Mouse (Mus musculus): ENCODE results near the gene March5. TPM values are rescaled to one million over a fixed set of nuclear protein-coding genes. Genes with fewer than 3 reads are reported as not detected.

Gene March5
- 104 and 111 TPM in 2 replicates for polyA plus RNA-seq (2015; fragmentation: Nextera tagmentation; extraction: Ambion mirVana)

- Histone ChIP-seq H3K9ac (peak within 1 kb of the TSS; percentile 99), H3K27ac (peak within 1 kb of the TSS; percentile 87), H3K4me3 (peak within 1 kb of the TSS; percentile 100), H3K9me3 (no peaks in the 10 kb centered on the region), H3K27me3 (no peaks in the 10 kb centered on the region), H3K4me1 (peaks cover 18% of the 10 kb centered on the region), H3K4me2 (peak within 1 kb of the TSS; percentile 89), H3K36me3 (peaks cover 25% of the 10 kb centered on the region)
- WGBS: under 1% methylated on average over 66 of the region's 94 CpGs
- ATAC-seq (ENCODE audit: insufficient number of reproducible peaks, insufficient read depth, low FRiP score, low TSS enrichment, low read depth): peak; percentile 99
Measured at GRCm38 (mm10) chr19:37207303-37208175, at the start of gene March5. Gene March5, plus strand, starts transcription at chr19:37207543.

GRCm38 (mm10) chr19:37172096-37172495, 35.2 kb upstream of the March5 start:
- Histone ChIP-seq H3K27ac (no peak overlapping the region), H3K27me3 (peaks cover 41% of the 10 kb centered on the region), H3K4me3 (no peak overlapping the region), H3K9ac (no peak overlapping the region), H3K4me2 (no peak overlapping the region), H3K4me1 (peaks cover 10% of the 10 kb centered on the region), H3K9me3 (no peaks in the 10 kb centered on the region), H3K36me3 (no peaks in the 10 kb centered on the region)
- no peak for ATAC-seq (ENCODE audit: insufficient number of reproducible peaks, insufficient read depth, low FRiP score, low TSS enrichment, low read depth)
- 68% methylated on average over 1 of the region's 1 CpGs for WGBS

DNA sequence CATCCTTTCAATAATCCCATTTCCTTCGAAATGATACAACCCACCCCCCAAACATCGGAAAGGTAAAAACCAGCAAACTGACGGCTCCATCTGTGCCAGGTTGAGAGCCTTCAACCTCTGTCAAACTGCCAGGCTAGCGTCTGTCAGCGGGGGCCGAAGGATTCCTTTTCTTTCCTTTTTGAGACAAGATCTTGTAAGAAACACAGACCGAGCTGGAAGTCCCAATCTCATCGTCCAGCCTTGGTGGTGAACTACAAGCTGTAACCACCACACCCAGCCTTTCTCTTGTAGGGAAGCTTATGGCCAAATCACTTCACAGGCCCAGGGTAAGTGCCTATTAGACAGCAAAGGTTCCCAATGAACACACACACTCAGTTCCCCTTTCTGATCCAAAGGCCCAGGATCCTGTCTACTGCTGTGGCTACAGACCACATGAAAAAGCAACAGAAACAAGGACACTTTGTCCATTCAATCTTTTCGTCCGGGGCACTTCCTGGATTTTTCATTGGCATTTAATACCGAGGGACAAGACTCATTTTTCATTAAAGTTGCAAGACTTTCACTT, 34.7 kb upstream of the March5 start:
- Histone ChIP-seq H3K9me3 (no peaks in the 10 kb centered on the region), H3K27me3 (peaks cover 42% of the 10 kb centered on the region), H3K36me3 (no peaks in the 10 kb centered on the region), H3K9ac (no peak overlapping the region), H3K4me3 (no peak overlapping the region), H3K4me2 (no peak overlapping the region), H3K4me1 (peaks cover 10% of the 10 kb centered on the region), H3K27ac (no peak overlapping the region)
- ATAC-seq (ENCODE audit: insufficient number of reproducible peaks, insufficient read depth, low FRiP score, low TSS enrichment, low read depth): no peak
- 66% methylated on average over 11 of the region's 11 CpGs for WGBS

DNA sequence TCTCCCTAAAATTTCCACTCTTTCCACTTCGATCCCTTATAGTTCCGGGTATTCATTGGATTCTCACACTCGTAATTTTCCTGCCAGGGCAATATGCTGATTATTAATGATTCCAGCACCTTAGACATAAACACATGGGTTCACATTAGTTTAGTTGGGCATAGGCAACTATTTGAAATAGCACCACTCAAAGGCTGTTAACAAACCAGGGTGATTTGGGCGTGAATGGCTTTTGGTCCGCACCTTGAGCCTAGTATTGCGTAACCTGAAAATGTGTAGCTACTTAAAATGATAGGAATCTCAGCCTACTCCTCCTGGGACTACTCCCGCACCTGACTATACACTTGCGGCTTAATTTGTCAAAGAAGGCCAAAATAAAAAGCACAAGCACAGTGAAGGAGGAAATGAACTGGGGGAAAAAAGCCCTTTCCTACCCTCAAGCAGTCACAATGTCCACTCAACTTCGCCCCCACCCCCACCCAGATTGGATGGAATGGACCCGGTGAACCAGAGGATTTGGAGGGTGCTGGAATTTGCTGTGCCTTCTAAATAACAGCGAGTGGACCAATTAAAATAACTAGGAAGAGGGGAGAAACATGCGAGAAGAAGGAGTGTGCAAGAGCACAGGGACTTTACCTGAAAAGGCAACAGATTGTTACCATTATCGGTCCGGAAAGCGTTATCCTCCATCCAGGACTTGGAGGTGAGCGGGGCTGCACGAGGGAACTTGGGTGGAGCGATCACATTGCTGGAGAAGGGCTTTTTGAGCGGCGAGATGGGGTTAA, 33.8 kb upstream of the March5 start:
- WGBS: 27% methylated on average over 20 of the region's 20 CpGs
- peak overlapping the region; percentile 100 for H3K4me2 ChIP-seq
- H3K9ac ChIP-seq: peak overlapping the region; percentile 73
- H3K4me1 ChIP-seq: peaks cover 10% of the 10 kb centered on the region
- H3K36me3 ChIP-seq: no peaks in the 10 kb centered on the region
- peaks cover 43% of the 10 kb centered on the region for H3K27me3 ChIP-seq
- H3K4me3 ChIP-seq: peak overlapping the region; percentile 68
- H3K9me3 ChIP-seq: no peaks in the 10 kb centered on the region
- ATAC-seq (ENCODE audit: insufficient number of reproducible peaks, insufficient read depth, low FRiP score, low TSS enrichment, low read depth): no peak
- no peak overlapping the region for H3K27ac ChIP-seq

DNA sequence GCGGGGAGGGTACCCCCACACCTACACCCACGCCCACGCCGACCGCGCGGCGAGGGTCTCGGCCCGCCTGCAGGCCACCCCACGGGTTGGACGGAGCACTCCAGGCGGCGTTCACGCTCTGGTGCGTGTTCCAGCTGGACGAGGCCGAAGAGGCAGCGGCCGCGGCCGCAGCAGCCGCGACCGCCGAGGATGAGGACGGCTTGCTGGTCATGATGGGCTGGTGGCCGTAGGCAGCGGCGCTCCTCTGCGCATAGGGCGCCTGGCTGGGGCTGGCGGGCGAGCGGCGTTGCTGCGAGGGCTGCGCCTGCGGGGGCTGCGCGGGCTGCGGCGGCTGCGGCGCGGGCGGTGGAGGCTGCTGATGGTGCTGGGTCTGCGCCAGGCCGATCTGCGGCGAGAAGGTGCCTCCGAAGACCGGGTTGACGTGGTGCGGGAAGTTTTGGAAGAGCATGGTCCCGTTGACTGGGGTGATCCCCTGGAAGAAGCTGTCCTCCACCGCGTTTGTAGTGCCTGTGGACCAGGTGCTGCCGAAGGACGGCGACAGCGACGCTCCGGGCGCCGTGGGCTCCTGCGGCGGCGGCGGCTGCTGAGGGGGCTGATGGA, 33.1 kb upstream of the March5 start:
- H3K9me3 ChIP-seq: no peaks in the 10 kb centered on the region
- peaks cover 45% of the 10 kb centered on the region for H3K27me3 ChIP-seq
- H3K36me3 ChIP-seq: no peaks in the 10 kb centered on the region
- peak overlapping the region; percentile 100 for H3K4me2 ChIP-seq
- peak overlapping the region; percentile 68 for H3K4me3 ChIP-seq
- peaks cover 10% of the 10 kb centered on the region for H3K4me1 ChIP-seq
- H3K9ac ChIP-seq: peak overlapping the region; percentile 73
- WGBS: under 1% methylated on average over 70 of the region's 70 CpGs
- ATAC-seq (ENCODE audit: insufficient number of reproducible peaks, insufficient read depth, low FRiP score, low TSS enrichment, low read depth): peak; percentile 52; the same call in 1 of the 2 replicates
- H3K27ac ChIP-seq: no peak overlapping the region

DNA sequence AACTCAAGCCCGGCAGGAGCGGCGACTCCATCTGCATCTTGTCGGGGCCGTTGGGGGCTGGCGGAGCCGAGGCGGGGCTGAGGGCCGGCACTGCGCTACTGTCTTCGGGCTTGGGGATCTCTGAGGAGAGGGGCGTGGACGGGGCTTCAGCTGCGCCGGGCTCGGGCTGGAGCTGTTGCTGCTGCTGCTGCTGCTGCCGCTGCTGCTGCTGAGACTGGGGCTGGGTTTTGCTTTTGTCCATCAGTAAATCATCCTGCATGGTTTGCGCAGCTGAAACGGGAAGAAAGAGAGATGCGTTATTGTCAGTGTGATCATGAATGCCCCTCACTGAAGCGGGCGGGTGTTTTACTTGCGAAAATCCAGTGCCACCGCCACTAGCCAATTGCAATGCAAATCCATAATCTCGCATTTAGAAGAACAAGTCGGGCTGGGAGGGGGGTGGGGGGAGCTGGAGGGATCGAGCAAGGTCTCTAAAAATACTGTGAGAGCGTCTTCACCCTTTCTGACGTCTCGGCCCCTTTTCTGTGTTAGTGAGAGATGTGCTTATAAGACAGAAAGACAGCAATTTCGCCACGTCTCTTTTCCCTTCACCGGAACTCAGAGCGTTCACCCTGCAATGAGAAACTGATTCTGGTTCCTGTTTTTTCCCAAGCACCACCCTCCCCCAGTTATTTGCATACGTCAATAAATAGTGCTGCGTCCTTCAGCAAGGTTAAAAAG, 32.5 kb upstream of the March5 start:
- ATAC-seq (ENCODE audit: insufficient number of reproducible peaks, insufficient read depth, low FRiP score, low TSS enrichment, low read depth): peak; percentile 75; the same call in 1 of the 2 replicates
- 0 out of 2 replicates have a peak overlapping the region, but pooled peaks have one; percentile 7 for H3K27ac ChIP-seq
- peak overlapping the region; percentile 100 for H3K4me2 ChIP-seq
- WGBS: under 1% methylated on average over 36 of the region's 36 CpGs
- peaks cover 10% of the 10 kb centered on the region for H3K4me1 ChIP-seq
- peak overlapping the region; percentile 68 for H3K4me3 ChIP-seq
- no peaks in the 10 kb centered on the region for H3K9me3 ChIP-seq
- H3K9ac ChIP-seq: peak overlapping the region; percentile 73
- H3K36me3 ChIP-seq: no peaks in the 10 kb centered on the region
- peaks cover 45% of the 10 kb centered on the region for H3K27me3 ChIP-seq

- no peak for ATAC-seq (ENCODE audit: insufficient number of reproducible peaks, insufficient read depth, low FRiP score, low TSS enrichment, low read depth)
- peak overlapping the region; percentile 73 for H3K9ac ChIP-seq
- peaks cover 45% of the 10 kb centered on the region for H3K27me3 ChIP-seq
- peaks cover 10% of the 10 kb centered on the region for H3K4me1 ChIP-seq
- under 1% methylated on average over 12 of the region's 12 CpGs for WGBS
- 0 out of 2 replicates have a peak overlapping the region, but pooled peaks have one; percentile 7 for H3K27ac ChIP-seq
- H3K4me2 ChIP-seq: peak overlapping the region; percentile 100
- no peaks in the 10 kb centered on the region for H3K36me3 ChIP-seq
- H3K9me3 ChIP-seq: no peaks in the 10 kb centered on the region
- peak overlapping the region; percentile 68 for H3K4me3 ChIP-seq
Measured at GRCm38 (mm10) chr19:37175436-37175805, 31.9 kb upstream of the March5 start.

DNA sequence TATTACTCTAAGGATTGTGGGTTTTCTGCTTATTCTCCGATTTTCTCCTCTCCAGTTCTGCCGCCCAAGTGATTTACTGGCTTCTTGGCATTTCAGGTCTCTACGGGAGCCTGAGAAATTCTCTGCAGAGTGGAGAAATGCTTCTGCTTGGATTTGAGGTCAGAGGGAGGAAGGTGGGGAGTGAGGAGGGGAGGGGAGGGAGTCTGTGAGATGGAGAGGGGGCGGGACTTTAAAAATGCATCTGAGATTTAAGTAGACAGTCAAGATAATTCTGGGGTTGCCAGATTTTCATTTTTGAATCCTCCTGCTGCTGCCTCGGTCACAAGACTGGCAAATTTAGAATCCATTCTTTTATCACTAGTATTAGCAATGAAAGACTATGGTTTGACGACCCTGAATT, 31.4 kb upstream of the March5 start:
- Histone ChIP-seq H3K27ac (no peak overlapping the region), H3K9ac (no peak overlapping the region; the same call in 1 of the 2 replicates), H3K4me1 (peaks cover 10% of the 10 kb centered on the region), H3K4me3 (peak overlapping the region; percentile 68), H3K36me3 (no peaks in the 10 kb centered on the region), H3K9me3 (no peaks in the 10 kb centered on the region), H3K27me3 (peaks cover 45% of the 10 kb centered on the region), H3K4me2 (peak overlapping the region; percentile 100)
- 8% methylated on average over 6 of the region's 6 CpGs for WGBS
- ATAC-seq (ENCODE audit: insufficient number of reproducible peaks, insufficient read depth, low FRiP score, low TSS enrichment, low read depth): no peak

DNA sequence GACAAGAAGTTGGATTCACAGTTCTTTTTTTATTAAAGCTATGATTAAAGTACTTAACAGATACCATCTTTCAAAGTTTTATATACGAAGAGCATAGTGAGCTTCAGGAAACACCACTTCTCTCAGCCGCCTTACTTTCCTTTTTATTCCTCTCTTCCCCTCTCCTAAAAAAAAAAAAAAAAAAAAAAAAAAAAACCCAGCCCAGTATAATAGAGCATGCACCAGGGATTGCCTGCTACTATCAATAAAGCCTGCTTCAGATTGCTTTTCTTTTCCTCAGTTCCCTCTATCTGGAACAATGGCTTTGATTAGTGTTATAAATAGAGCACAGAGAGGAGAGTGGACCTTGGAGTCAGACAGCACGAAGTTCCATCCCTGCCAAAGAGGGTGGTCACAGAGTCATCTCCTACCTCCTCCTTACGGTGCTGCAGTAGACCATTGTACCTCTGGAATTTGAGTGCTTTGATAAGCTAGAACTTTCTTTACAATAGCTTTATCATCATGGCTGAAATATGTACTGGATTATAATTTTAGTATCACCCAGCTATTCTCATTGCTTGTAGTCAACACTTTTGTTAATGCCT, 30.4 kb upstream of the March5 start:
- ATAC-seq (ENCODE audit: insufficient number of reproducible peaks, insufficient read depth, low FRiP score, low TSS enrichment, low read depth): no peak
- Histone ChIP-seq H3K4me3 (no peak overlapping the region), H3K36me3 (no peaks in the 10 kb centered on the region), H3K9me3 (no peaks in the 10 kb centered on the region), H3K4me1 (peaks cover 10% of the 10 kb centered on the region), H3K4me2 (no peak overlapping the region), H3K9ac (no peak overlapping the region), H3K27me3 (peaks cover 41% of the 10 kb centered on the region), H3K27ac (no peak overlapping the region)
- WGBS: 44% methylated on average over 4 of the region's 4 CpGs

- Histone ChIP-seq H3K27me3 (peaks cover 30% of the 10 kb centered on the region), H3K4me2 (peak overlapping the region; percentile 54), H3K4me3 (peak overlapping the region; percentile 33), H3K9me3 (no peaks in the 10 kb centered on the region), H3K9ac (no peak overlapping the region), H3K36me3 (no peaks in the 10 kb centered on the region), H3K27ac (no peak overlapping the region), H3K4me1 (peaks cover 10% of the 10 kb centered on the region)
- WGBS: 15% methylated on average over 17 of the region's 17 CpGs
- no peak for ATAC-seq (ENCODE audit: insufficient number of reproducible peaks, insufficient read depth, low FRiP score, low TSS enrichment, low read depth)
Measured at GRCm38 (mm10) chr19:37177819-37178708, 29.3 kb upstream of the March5 start.
